Mouse (Mus musculus) stomach, embryonic 15.5 days (tissue): ENCODE measurements around the gene Tubb5. TPM values are rescaled to one million over a fixed set of nuclear protein-coding genes. Genes with fewer than 3 reads are reported as not detected.

ENCODE experiments used
- ATAC-seq: fragments of 200-750 bp; cut with Nextera tagmentation; 2 replicates; pipeline ENCODE4 v1.8.0; 2017; ENCODE audit warnings: low read depth, moderate number of reproducible peaks, moderate TSS enrichment; ENCODE audit not compliant: insufficient read depth, low FRiP score
- H3K27ac ChIP-seq: fragments of 300-500 bp; sonication (generic); 2 replicates; pipeline ENCODE4 v1.5.1; 2015; ENCODE audit warnings: mild to moderate bottlenecking, inconsistent platforms
- H3K27me3 ChIP-seq: fragments of 300-500 bp; sonication (generic); replicated peaks from 2 replicates; pipeline ENCODE4 v1.6.1; 2015; ENCODE audit warnings: inconsistent platforms
- H3K36me3 ChIP-seq: fragments of 300-500 bp; sonication (generic); 2 replicates; pipeline ENCODE4 v1.6.1; 2015; ENCODE audit warnings: inconsistent platforms
- H3K4me1 ChIP-seq: fragments of 300-500 bp; sonication (generic); 2 replicates; pipeline ENCODE4 v1.6.1; 2015; ENCODE audit warnings: inconsistent platforms
- H3K4me2 ChIP-seq: fragments of 300-500 bp; sonication (generic); 2 replicates; pipeline ENCODE4 v1.6.1; 2015; ENCODE audit warnings: mild to moderate bottlenecking, inconsistent platforms
- H3K4me3 ChIP-seq: fragments of 300-500 bp; sonication (generic); replicated peaks from 2 replicates; pipeline ENCODE4 v1.5.1; 2015; ENCODE audit warnings: inconsistent platforms
- H3K9ac ChIP-seq: fragments of 300-500 bp; sonication (generic); 2 replicates; pipeline ENCODE4 v1.6.1; 2015; ENCODE audit warnings: inconsistent platforms
- H3K9me3 ChIP-seq: fragments of 300-500 bp; sonication (generic); 2 replicates; pipeline ENCODE4 v1.6.1; 2016; ENCODE audit warnings: inconsistent platforms
- WGBS: fragments of 180-500 bp; shearing (Covaris S2); methylation state at CpG from one replicate; pipeline ENCODE4 v1.1.7; 2015; 5-methylcytosine and 5-hydroxymethylcytosine counted together
- polyA plus RNA-seq: library from polyadenylated mRNA; unstranded; fragments of >200 nt; fragmentation: Nextera tagmentation; extraction: Ambion mirVana; gene quantifications from 2 replicates; pipeline ENCODE4 v1.2.1, GENCODE M21; 2015

The Tubb5 gene
- polyA plus RNA-seq, 1 experiment from 2014 or later = 772 TPM

- Histone ChIP-seq H3K9ac (peak within 1 kb of the TSS; percentile 65), H3K27me3 (no peaks in the 10 kb centered on the region), H3K27ac (peak within 1 kb of the TSS; percentile 65), H3K4me3 (peak within 1 kb of the TSS; percentile 71), H3K4me2 (peak within 1 kb of the TSS; percentile 89), H3K9me3 (no peaks in the 10 kb centered on the region), H3K4me1 (peaks cover 18% of the 10 kb centered on the region), H3K36me3 (0 out of 2 replicates have a peak, but pooled peaks cover 3% of the 10 kb centered on the region)
- WGBS = 1% methylated on average over 62 of the region's 62 CpGs
- ATAC-seq = peak; percentile 56
Observed at GRCm38 (mm10) chr17:35821439-35822430, 16.4 kb downstream of the Tubb5 start, which contains the start of gene Ier3. Ier3 (plus strand) TSS chr17:35821684.

- Histone ChIP-seq H3K27ac (no peak overlapping the region), H3K4me3 (no peak overlapping the region), H3K4me2 (no peak overlapping the region), H3K9ac (no peak overlapping the region), H3K9me3 (no peaks in the 10 kb centered on the region), H3K36me3 (no peaks in the 10 kb centered on the region), H3K4me1 (peaks cover 26% of the 10 kb centered on the region), H3K27me3 (no peaks in the 10 kb centered on the region)
- no peak for ATAC-seq
- WGBS = 76% methylated on average over 5 of the region's 5 CpGs
Observed at GRCm38 (mm10) chr17:35820111-35820510, 18.0 kb downstream of the Tubb5 start.

GRCm38 (mm10) chr17:35817226-35817625 is 20.9 kb downstream of the Tubb5 start:
- no peaks in the 10 kb centered on the region for H3K9me3 ChIP-seq
- H3K27ac ChIP-seq = no peak overlapping the region
- no peak overlapping the region for H3K9ac ChIP-seq
- no peaks in the 10 kb centered on the region for H3K27me3 ChIP-seq
- no peak overlapping the region for H3K4me2 ChIP-seq
- ATAC-seq = no peak
- H3K4me3 ChIP-seq = no peak overlapping the region
- H3K4me1 ChIP-seq = peaks cover 29% of the 10 kb centered on the region
- H3K36me3 ChIP-seq = no peaks in the 10 kb centered on the region
- WGBS = 58% methylated on average over 10 of the region's 10 CpGs

GRCm38 (mm10) chr17:35816686-35817085 is 21.4 kb downstream of the Tubb5 start:
- no peak overlapping the region for H3K4me3 ChIP-seq
- no peak overlapping the region for H3K4me2 ChIP-seq
- no peaks in the 10 kb centered on the region for H3K27me3 ChIP-seq
- no peak overlapping the region for H3K9ac ChIP-seq
- no peak for ATAC-seq
- WGBS = 45% methylated on average over 8 of the region's 14 CpGs
- H3K9me3 ChIP-seq = no peaks in the 10 kb centered on the region
- H3K36me3 ChIP-seq = no peaks in the 10 kb centered on the region
- H3K4me1 ChIP-seq = peaks cover 29% of the 10 kb centered on the region
- no peak overlapping the region for H3K27ac ChIP-seq

- Histone ChIP-seq H3K9ac (no peak overlapping the region), H3K36me3 (no peaks in the 10 kb centered on the region), H3K27me3 (no peaks in the 10 kb centered on the region), H3K9me3 (no peaks in the 10 kb centered on the region), H3K4me3 (no peak overlapping the region), H3K27ac (0 out of 2 replicates have a peak overlapping the region, but pooled peaks have one; percentile 12), H3K4me2 (no peak overlapping the region), H3K4me1 (peaks cover 29% of the 10 kb centered on the region)
- no peak for ATAC-seq
- 56% methylated on average over 7 of the region's 7 CpGs for WGBS
Observed at GRCm38 (mm10) chr17:35815836-35816235, 22.3 kb downstream of the Tubb5 start.

GRCm38 (mm10) chr17:35814678-35815077 is 23.4 kb downstream of the Tubb5 start:
- H3K27me3 ChIP-seq = no peaks in the 10 kb centered on the region
- H3K4me3 ChIP-seq = no peak overlapping the region
- no peaks in the 10 kb centered on the region for H3K36me3 ChIP-seq
- H3K27ac ChIP-seq = peak overlapping the region; percentile 66
- WGBS = 26% methylated on average over 6 of the region's 6 CpGs
- H3K9me3 ChIP-seq = no peaks in the 10 kb centered on the region
- no peak overlapping the region for H3K4me2 ChIP-seq
- peaks cover 29% of the 10 kb centered on the region for H3K4me1 ChIP-seq
- no peak for ATAC-seq
- no peak overlapping the region for H3K9ac ChIP-seq

- peak; percentile 10 for ATAC-seq
- H3K9ac ChIP-seq = no peak overlapping the region
Observed at GRCm38 (mm10) chr17:35813653-35814052, 24.5 kb downstream of the Tubb5 start.

GRCm38 (mm10) chr17:35813245-35813647 is 24.9 kb downstream of the Tubb5 start:
- Histone ChIP-seq H3K27ac (peak overlapping the region; percentile 78), H3K4me1 (peaks cover 29% of the 10 kb centered on the region), H3K4me2 (peak overlapping the region; percentile 1; the same call in 1 of the 2 replicates), H3K9me3 (no peaks in the 10 kb centered on the region), H3K27me3 (no peaks in the 10 kb centered on the region), H3K4me3 (no peak overlapping the region), H3K36me3 (no peaks in the 10 kb centered on the region), H3K9ac (no peak overlapping the region)
- WGBS = 24% methylated on average over 7 of the region's 7 CpGs
- ATAC-seq = peak; percentile 71

More at GRCm38 (mm10) chr17:35813653-35814052, 24.5 kb downstream of the Tubb5 start:
- peak overlapping the region; percentile 1; the same call in 1 of the 2 replicates for H3K4me2 ChIP-seq
- H3K27me3 ChIP-seq = no peaks in the 10 kb centered on the region
- H3K27ac ChIP-seq = peak overlapping the region; percentile 78
- H3K36me3 ChIP-seq = no peaks in the 10 kb centered on the region
- H3K4me3 ChIP-seq = no peak overlapping the region
- no peaks in the 10 kb centered on the region for H3K9me3 ChIP-seq
- 58% methylated on average over 7 of the region's 7 CpGs for WGBS
- peaks cover 29% of the 10 kb centered on the region for H3K4me1 ChIP-seq

- Histone ChIP-seq H3K27me3 (no peaks in the 10 kb centered on the region), H3K9ac (no peak overlapping the region), H3K9me3 (no peaks in the 10 kb centered on the region), H3K27ac (peak overlapping the region; percentile 78), H3K36me3 (no peaks in the 10 kb centered on the region), H3K4me2 (no peak overlapping the region), H3K4me1 (peaks cover 29% of the 10 kb centered on the region), H3K4me3 (no peak overlapping the region)
- 54% methylated on average over 6 of the region's 6 CpGs for WGBS
- ATAC-seq = no peak
Observed at GRCm38 (mm10) chr17:35812736-35813135, 25.4 kb downstream of the Tubb5 start.

GRCm38 (mm10) chr17:35812307-35812706 is 25.8 kb downstream of the Tubb5 start:
- H3K27me3 ChIP-seq = no peaks in the 10 kb centered on the region
- WGBS = 80% methylated on average over 5 of the region's 5 CpGs
- peak overlapping the region; percentile 78 for H3K27ac ChIP-seq
- H3K4me3 ChIP-seq = no peak overlapping the region
- no peaks in the 10 kb centered on the region for H3K36me3 ChIP-seq
- no peak overlapping the region for H3K9ac ChIP-seq
- ATAC-seq = no peak
- no peaks in the 10 kb centered on the region for H3K9me3 ChIP-seq
- no peak overlapping the region for H3K4me2 ChIP-seq
- peaks cover 25% of the 10 kb centered on the region for H3K4me1 ChIP-seq

- Histone ChIP-seq H3K4me2 (no peak overlapping the region), H3K27me3 (no peaks in the 10 kb centered on the region), H3K27ac (no peak overlapping the region), H3K9me3 (no peaks in the 10 kb centered on the region), H3K4me1 (peaks cover 17% of the 10 kb centered on the region), H3K9ac (no peak overlapping the region), H3K36me3 (no peaks in the 10 kb centered on the region), H3K4me3 (no peak overlapping the region)
- no peak for ATAC-seq
- WGBS = 73% methylated on average over 5 of the region's 5 CpGs
Observed at GRCm38 (mm10) chr17:35810900-35811648, 27.0 kb downstream of the Tubb5 start.
